Mouse (Mus musculus): Measurements from ENCODE around the gene Add1. TPM values are rescaled to one million over a fixed set of nuclear protein-coding genes. Genes with fewer than 3 reads are reported as not detected.

Add1 gene
- total and polyA plus RNA-seq, 2 experiments from 2014 or later: 166 to 301 TPM

DNA sequence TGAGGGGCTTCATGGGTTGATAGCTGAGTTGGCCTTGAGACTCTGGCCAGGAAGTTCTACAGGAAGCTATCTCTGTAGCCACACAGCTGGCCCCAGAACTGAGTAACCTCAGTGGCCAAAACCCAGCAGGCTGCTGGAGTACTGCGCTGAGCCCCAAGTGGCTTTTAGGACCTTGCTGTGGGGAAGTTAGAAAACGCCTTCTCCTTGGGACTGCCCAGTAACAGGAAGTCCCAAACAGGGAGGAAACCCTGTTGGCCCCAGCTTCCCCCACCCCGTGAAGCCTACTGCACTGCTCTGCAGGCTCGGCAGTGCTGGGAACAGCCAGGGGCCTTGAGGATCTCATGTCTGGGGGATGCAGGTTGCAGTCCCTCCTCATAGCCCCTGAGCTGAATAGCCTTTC, 30.4 kb upstream of the Add1 start:
- WGBS: 68% methylated on average over 4 of the region's 4 CpGs

DNA sequence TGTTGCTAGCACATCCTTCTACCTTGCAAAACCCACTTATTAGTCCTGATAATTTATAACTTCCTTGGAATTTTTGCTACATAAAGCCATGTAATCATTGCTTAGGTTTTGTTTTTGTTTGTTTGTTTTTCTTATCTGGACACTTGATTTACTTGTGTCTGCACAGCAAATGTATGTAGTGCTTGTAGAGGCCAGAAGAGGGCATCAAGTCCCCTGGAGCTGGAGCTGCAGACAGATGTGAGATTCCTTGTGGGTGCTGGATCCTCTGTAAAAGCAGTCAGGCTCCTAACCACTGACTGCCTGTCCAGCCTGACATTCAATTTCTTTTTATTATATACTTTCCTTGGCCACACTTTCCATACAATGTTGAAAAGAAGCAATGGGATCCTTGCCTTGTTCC, 26.1 kb upstream of the Add1 start:
- Histone ChIP-seq H3K4me1 (ENCODE audit: insufficient read depth, low read length) (peaks cover 11% of the 10 kb centered on the region; the same call in 1 of the 2 replicates), H3K4me2 (ENCODE audit: low read depth, low read length, poor library complexity, severe bottlenecking) (no peak overlapping the region), H3K27ac (ENCODE audit: low read depth, low read length) (no peak overlapping the region), H3K27me3 (ENCODE audit: insufficient read depth, low read length) (no peaks in the 10 kb centered on the region), H3K36me3 (ENCODE audit: insufficient read depth, low read length) (peaks cover 8% of the 10 kb centered on the region), H3K9me3 (ENCODE audit: low read length) (no peaks in the 10 kb centered on the region), H3K4me3 (ENCODE audit: low read depth, low read length) (no peak overlapping the region), H3K9ac (replicated peaks; ENCODE audit: low read length, poor library complexity, severe bottlenecking) (no peak overlapping the region)
- peak; percentile 71 for TF ChIP-seq CTCF (IDR thresholded peaks at IDR 0.05)
- ATAC-seq (ENCODE audit: low FRiP score) (no peak), DNase-seq (ENCODE audit: low spot score) (peak; percentile 30)

More for the DNA sequence above, 30.4 kb upstream of the Add1 start:
- Histone ChIP-seq H3K9me3 (ENCODE audit: low read length) (no peaks in the 10 kb centered on the region), H3K4me2 (ENCODE audit: low read depth, low read length, poor library complexity, severe bottlenecking) (no peak overlapping the region), H3K4me1 (ENCODE audit: insufficient read depth, low read length) (no peaks in the 10 kb centered on the region), H3K9ac (replicated peaks; ENCODE audit: low read length, poor library complexity, severe bottlenecking) (no peak overlapping the region), H3K27me3 (ENCODE audit: insufficient read depth, low read length) (no peaks in the 10 kb centered on the region), H3K36me3 (ENCODE audit: insufficient read depth, low read length) (no peaks in the 10 kb centered on the region), H3K4me3 (ENCODE audit: low read depth, low read length) (no peak overlapping the region), H3K27ac (ENCODE audit: low read depth, low read length) (no peak overlapping the region)
- no peak for ATAC-seq (ENCODE audit: low FRiP score)
- DNase-seq (ENCODE audit: low spot score): no peak
- no peak for TF ChIP-seq CTCF (IDR thresholded peaks at IDR 0.05)

DNA sequence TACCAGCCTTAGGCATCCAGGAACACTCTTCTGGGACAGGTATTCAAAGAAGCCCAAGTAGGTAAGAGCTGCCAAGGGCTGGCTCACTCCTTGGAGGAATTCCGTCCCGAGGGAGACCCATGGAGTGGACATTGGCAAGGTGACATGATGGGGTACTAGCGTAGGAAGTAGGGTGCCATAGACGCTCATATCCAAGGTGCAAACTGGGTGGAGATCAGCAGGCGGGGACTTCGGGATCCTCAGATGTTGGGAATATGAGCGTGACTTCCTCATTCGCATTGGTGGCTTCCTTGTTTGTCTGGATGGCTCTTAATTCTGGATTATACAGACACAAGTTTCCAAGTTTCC, 24.4 kb upstream of the Add1 start:
- ATAC-seq (ENCODE audit: low FRiP score) (peak; percentile 25; the same call in 1 of the 2 replicates), DNase-seq (ENCODE audit: low spot score) (no peak)
- 23% methylated on average over 8 of the region's 8 CpGs for WGBS
- no peak for TF ChIP-seq CTCF (IDR thresholded peaks at IDR 0.05)
- H3K27ac ChIP-seq (ENCODE audit: low read depth, low read length): peak overlapping the region; percentile 69
- peak overlapping the region; percentile 85 for H3K9ac ChIP-seq (replicated peaks; ENCODE audit: low read length, poor library complexity, severe bottlenecking)
- peaks cover 15% of the 10 kb centered on the region for H3K36me3 ChIP-seq (ENCODE audit: insufficient read depth, low read length)
- H3K4me1 ChIP-seq (ENCODE audit: insufficient read depth, low read length): peaks cover 11% of the 10 kb centered on the region; the same call in 1 of the 2 replicates
- H3K27me3 ChIP-seq (ENCODE audit: insufficient read depth, low read length): no peaks in the 10 kb centered on the region
- H3K4me3 ChIP-seq (ENCODE audit: low read depth, low read length): peak overlapping the region; percentile 83
- H3K4me2 ChIP-seq (ENCODE audit: low read depth, low read length, poor library complexity, severe bottlenecking): peak overlapping the region; percentile 64
- no peaks in the 10 kb centered on the region for H3K9me3 ChIP-seq (ENCODE audit: low read length)

DNA sequence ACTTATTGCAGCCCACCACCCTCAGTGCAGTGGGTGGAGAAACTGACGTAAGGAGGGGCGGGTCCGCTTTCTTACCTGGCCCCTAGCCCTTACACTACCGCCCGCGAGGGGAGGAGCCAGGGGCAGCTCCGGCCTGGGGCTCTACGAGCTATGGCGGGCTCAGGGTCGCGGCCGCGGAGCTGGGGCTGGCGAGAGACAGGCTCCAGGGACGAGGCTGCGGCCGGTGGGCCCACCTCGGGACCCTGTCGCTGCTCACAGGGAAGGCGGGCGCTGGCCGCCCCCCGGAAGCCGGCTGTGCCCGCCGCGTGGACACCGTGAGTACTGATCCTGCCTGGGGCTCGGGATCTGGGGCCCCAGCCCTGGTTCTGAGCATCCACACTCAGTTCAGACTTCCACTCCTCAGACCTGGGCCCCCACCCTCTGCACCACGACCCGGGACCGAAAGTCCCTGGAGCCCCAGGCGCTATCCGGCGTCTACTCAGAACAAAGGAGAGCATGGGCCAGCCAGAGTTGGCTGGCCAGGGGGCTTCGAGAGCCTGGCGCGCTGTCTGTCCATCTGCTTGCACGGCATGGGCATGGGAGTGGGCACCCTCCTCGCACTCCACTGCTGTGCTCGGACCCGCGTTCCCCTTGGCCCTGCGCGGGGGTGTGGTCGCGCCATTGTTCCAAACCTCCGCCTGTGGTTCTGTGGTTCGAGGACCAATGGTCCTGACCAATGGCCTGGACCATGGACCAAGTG, 23.8 kb upstream of the Add1 start:
- Histone ChIP-seq H3K4me1 (ENCODE audit: insufficient read depth, low read length) (peaks cover 11% of the 10 kb centered on the region; the same call in 1 of the 2 replicates), H3K4me2 (ENCODE audit: low read depth, low read length, poor library complexity, severe bottlenecking) (peak overlapping the region; percentile 64), H3K27ac (ENCODE audit: low read depth, low read length) (peak overlapping the region; percentile 69), H3K27me3 (ENCODE audit: insufficient read depth, low read length) (no peaks in the 10 kb centered on the region), H3K36me3 (ENCODE audit: insufficient read depth, low read length) (peaks cover 15% of the 10 kb centered on the region), H3K9me3 (ENCODE audit: low read length) (no peaks in the 10 kb centered on the region), H3K4me3 (ENCODE audit: low read depth, low read length) (peak overlapping the region; percentile 83), H3K9ac (replicated peaks; ENCODE audit: low read length, poor library complexity, severe bottlenecking) (peak overlapping the region; percentile 85)
- 0 out of 2 replicates have a peak, but pooled peaks have one; percentile 9 for TF ChIP-seq CTCF (IDR thresholded peaks at IDR 0.05)
- peak; percentile 76 for DNase-seq (ENCODE audit: low spot score)
- 2% methylated on average over 44 of the region's 49 CpGs for WGBS
- peak; percentile 74 for ATAC-seq (ENCODE audit: low FRiP score)

DNA sequence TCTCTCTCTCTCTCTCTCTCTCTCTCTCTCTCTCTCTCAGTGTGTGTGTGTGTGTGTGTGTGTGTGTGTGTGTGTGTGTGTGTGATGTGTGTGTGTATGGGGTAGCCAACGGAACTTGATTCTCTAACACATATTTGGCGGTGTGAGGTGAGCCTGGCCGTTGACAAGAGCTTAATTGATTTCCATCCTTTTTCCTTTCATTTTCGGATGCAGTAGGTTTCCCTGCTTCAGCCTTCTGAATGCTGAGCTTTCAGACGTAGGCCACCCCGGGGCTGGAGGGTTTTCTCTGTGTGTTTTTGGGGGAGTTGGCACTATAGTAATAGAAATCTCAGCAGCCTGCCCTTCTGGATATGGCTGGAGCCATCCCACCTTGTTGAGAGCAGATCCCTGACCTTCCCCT, 23.2 kb upstream of the Add1 start:
- 8% methylated on average over 6 of the region's 6 CpGs for WGBS
- no peak for TF ChIP-seq CTCF (IDR thresholded peaks at IDR 0.05)
- H3K27ac ChIP-seq (ENCODE audit: low read depth, low read length): peak overlapping the region; percentile 69
- H3K27me3 ChIP-seq (ENCODE audit: insufficient read depth, low read length): no peaks in the 10 kb centered on the region
- peak overlapping the region; percentile 83 for H3K4me3 ChIP-seq (ENCODE audit: low read depth, low read length)
- peak; percentile 19 for DNase-seq (ENCODE audit: low spot score)
- peaks cover 11% of the 10 kb centered on the region; the same call in 1 of the 2 replicates for H3K4me1 ChIP-seq (ENCODE audit: insufficient read depth, low read length)
- H3K4me2 ChIP-seq (ENCODE audit: low read depth, low read length, poor library complexity, severe bottlenecking): peak overlapping the region; percentile 64
- no peaks in the 10 kb centered on the region for H3K9me3 ChIP-seq (ENCODE audit: low read length)
- H3K36me3 ChIP-seq (ENCODE audit: insufficient read depth, low read length): peaks cover 17% of the 10 kb centered on the region
- peak overlapping the region; percentile 85 for H3K9ac ChIP-seq (replicated peaks; ENCODE audit: low read length, poor library complexity, severe bottlenecking)
- no peak for ATAC-seq (ENCODE audit: low FRiP score)

DNA sequence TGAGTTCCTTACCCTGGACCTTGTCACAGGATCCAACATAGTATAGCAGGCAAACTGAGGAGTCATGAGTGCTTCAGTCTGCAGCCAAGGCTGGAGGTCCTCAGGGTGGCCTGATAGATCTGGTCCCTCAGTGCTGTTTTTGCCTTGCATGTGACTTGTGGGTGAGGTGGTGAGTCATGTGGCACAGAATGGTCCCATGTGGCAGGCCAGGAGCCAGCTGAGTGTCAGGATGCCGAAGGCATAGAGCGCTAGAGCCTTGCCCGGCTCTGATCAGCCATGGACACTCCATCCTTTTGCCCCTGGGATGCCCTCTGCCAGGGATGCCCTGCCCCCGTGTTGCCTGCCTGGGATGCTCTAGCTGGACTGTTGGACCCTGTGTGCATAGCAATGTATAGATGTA, 21.6 kb upstream of the Add1 start:
- TF ChIP-seq CTCF (IDR thresholded peaks at IDR 0.05): no peak
- no peak for DNase-seq (ENCODE audit: low spot score)
- no peak overlapping the region for H3K4me2 ChIP-seq (ENCODE audit: low read depth, low read length, poor library complexity, severe bottlenecking)
- no peak overlapping the region for H3K4me3 ChIP-seq (ENCODE audit: low read depth, low read length)
- H3K27ac ChIP-seq (ENCODE audit: low read depth, low read length): no peak overlapping the region
- peaks cover 11% of the 10 kb centered on the region; the same call in 1 of the 2 replicates for H3K4me1 ChIP-seq (ENCODE audit: insufficient read depth, low read length)
- no peak overlapping the region for H3K9ac ChIP-seq (replicated peaks; ENCODE audit: low read length, poor library complexity, severe bottlenecking)
- peaks cover 33% of the 10 kb centered on the region for H3K36me3 ChIP-seq (ENCODE audit: insufficient read depth, low read length)
- no peaks in the 10 kb centered on the region for H3K9me3 ChIP-seq (ENCODE audit: low read length)
- no peaks in the 10 kb centered on the region for H3K27me3 ChIP-seq (ENCODE audit: insufficient read depth, low read length)
- ATAC-seq (ENCODE audit: low FRiP score): no peak
- 89% methylated on average over 4 of the region's 4 CpGs for WGBS

Data from midbrain, postnatal 0 days (tissue).